Mouse (Mus musculus): ENCODE data around the gene Rbm19. TPM values are rescaled to one million over a fixed set of nuclear protein-coding genes. Genes with fewer than 3 reads are reported as not detected.

Rbm19 gene
- polyA plus RNA-seq, 1 experiment from 2014 or later, result 23.5 TPM

DNA sequence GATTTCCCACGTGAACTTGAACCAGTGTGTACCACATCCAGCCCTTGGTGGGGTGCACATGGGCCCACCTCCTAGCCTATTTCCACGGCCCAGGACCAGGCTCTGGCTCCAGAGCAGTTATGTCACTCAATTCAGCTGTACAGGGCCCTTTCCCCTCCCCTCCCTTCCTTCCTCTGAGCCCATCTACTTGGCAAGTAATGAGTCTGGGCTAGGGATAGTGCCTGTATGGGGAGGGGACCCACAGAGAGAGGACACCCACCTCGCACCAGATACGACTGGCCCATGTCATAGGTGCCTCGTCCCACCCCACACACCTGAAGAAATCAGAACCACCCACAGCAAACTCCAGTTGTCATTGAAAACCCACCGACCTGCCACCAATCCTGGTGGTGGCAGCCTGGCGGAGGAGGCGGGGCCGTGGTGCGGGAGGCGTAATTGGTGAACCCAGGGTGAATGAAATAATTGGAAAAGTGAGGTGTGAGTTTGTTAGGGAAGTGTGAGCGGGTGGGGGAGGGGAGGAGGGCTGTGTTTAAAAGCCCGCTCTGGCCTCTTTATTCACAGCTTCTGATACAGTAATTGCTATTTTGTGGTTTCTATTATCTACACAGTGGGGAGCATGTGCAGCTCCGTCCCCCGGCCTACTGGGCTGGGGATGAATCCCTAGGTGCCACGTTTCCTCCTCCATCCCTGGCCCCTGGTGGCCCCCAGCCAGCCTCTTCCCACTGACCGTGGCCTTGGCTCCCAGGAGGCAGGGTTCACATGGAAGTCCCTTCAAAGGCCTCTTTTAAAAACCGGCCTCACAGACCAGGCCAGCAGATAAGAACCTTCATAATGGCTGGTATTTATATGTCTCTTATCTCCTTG is 55.8 kb downstream of the Rbm19 start:
- peaks cover 8% of the 10 kb centered on the region for H3K4me1 ChIP-seq (ENCODE audit: control insufficient read depth, insufficient read depth, low read length)
- H3K27ac ChIP-seq (ENCODE audit: low read length), result peak overlapping the region; percentile 5
- no peaks in the 10 kb centered on the region for H3K27me3 ChIP-seq (replicated peaks; ENCODE audit: control insufficient read depth, insufficient read depth, low read length)
- H3K9ac ChIP-seq (ENCODE audit: low read depth, low read length), result 0 out of 2 replicates have a peak overlapping the region, but pooled peaks have one; percentile 3
- ATAC-seq, result peak; percentile 85
- peak overlapping the region; percentile 26 for H3K4me2 ChIP-seq (ENCODE audit: low read depth, low read length)
- 0 out of 2 replicates have a peak, but pooled peaks cover 3% of the 10 kb centered on the region for H3K36me3 ChIP-seq (ENCODE audit: control insufficient read depth, insufficient read depth, low read length)
- no peaks in the 10 kb centered on the region for H3K9me3 ChIP-seq (ENCODE audit: control insufficient read depth, low read length)
- WGBS, result 49% methylated on average over 18 of the region's 18 CpGs
- no peak overlapping the region for H3K4me3 ChIP-seq (ENCODE audit: low read length)

GRCm38 (mm10) chr5:120172729-120173101 is 56.5 kb downstream of the Rbm19 start:
- Histone ChIP-seq H3K9me3 (ENCODE audit: control insufficient read depth, low read length) (no peaks in the 10 kb centered on the region), H3K27me3 (replicated peaks; ENCODE audit: control insufficient read depth, insufficient read depth, low read length) (no peaks in the 10 kb centered on the region), H3K4me1 (ENCODE audit: control insufficient read depth, insufficient read depth, low read length) (peaks cover 8% of the 10 kb centered on the region), H3K4me3 (ENCODE audit: low read length) (no peak overlapping the region), H3K27ac (ENCODE audit: low read length) (0 out of 2 replicates have a peak overlapping the region, but pooled peaks have one; percentile 28), H3K36me3 (ENCODE audit: control insufficient read depth, insufficient read depth, low read length) (0 out of 2 replicates have a peak, but pooled peaks cover 3% of the 10 kb centered on the region), H3K9ac (ENCODE audit: low read depth, low read length) (no peak overlapping the region), H3K4me2 (ENCODE audit: low read depth, low read length) (peak overlapping the region; percentile 26)
- ATAC-seq, result peak; percentile 80
- 53% methylated on average over 8 of the region's 8 CpGs for WGBS

- Histone ChIP-seq H3K9ac (ENCODE audit: low read depth, low read length) (no peak overlapping the region), H3K36me3 (ENCODE audit: control insufficient read depth, insufficient read depth, low read length) (0 out of 2 replicates have a peak, but pooled peaks cover 3% of the 10 kb centered on the region), H3K4me2 (ENCODE audit: low read depth, low read length) (no peak overlapping the region), H3K4me3 (ENCODE audit: low read length) (no peak overlapping the region), H3K4me1 (ENCODE audit: control insufficient read depth, insufficient read depth, low read length) (peaks cover 8% of the 10 kb centered on the region), H3K27me3 (replicated peaks; ENCODE audit: control insufficient read depth, insufficient read depth, low read length) (no peaks in the 10 kb centered on the region), H3K9me3 (ENCODE audit: control insufficient read depth, low read length) (no peaks in the 10 kb centered on the region), H3K27ac (ENCODE audit: low read length) (no peak overlapping the region)
- 65% methylated on average over 7 of the region's 7 CpGs for WGBS
- ATAC-seq, result no peak
These were observed 58.1 kb downstream of the Rbm19 start for GRCm38 (mm10) chr5:120174317-120174716.

DNA sequence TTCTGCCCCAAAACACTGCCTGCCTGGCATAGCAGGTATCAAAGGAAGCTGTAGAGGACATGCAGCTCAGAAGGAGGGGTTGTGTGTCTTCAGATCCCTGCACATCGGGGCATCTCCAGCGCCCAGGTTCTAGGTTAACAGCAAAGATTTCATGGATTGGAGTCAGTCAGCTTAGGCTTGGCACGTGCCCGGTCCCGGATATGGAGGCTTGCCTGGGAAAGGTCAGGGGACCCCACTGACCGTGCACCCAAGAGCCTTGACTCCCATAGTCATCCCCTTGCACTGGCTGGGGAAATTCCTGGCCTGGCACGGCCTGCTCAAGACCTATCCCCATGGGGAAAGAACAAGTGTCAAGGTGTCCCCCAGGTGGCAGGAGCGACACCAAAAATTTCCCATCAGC is 59.0 kb downstream of the Rbm19 start:
- Histone ChIP-seq H3K4me2 (ENCODE audit: low read depth, low read length) (no peak overlapping the region), H3K9ac (ENCODE audit: low read depth, low read length) (no peak overlapping the region), H3K27ac (ENCODE audit: low read length) (no peak overlapping the region), H3K4me1 (ENCODE audit: control insufficient read depth, insufficient read depth, low read length) (peaks cover 8% of the 10 kb centered on the region), H3K4me3 (ENCODE audit: low read length) (no peak overlapping the region), H3K36me3 (ENCODE audit: control insufficient read depth, insufficient read depth, low read length) (0 out of 2 replicates have a peak, but pooled peaks cover 6% of the 10 kb centered on the region), H3K9me3 (ENCODE audit: control insufficient read depth, low read length) (no peaks in the 10 kb centered on the region), H3K27me3 (replicated peaks; ENCODE audit: control insufficient read depth, insufficient read depth, low read length) (no peaks in the 10 kb centered on the region)
- no peak for ATAC-seq
- WGBS, result 95% methylated on average over 8 of the region's 8 CpGs

DNA sequence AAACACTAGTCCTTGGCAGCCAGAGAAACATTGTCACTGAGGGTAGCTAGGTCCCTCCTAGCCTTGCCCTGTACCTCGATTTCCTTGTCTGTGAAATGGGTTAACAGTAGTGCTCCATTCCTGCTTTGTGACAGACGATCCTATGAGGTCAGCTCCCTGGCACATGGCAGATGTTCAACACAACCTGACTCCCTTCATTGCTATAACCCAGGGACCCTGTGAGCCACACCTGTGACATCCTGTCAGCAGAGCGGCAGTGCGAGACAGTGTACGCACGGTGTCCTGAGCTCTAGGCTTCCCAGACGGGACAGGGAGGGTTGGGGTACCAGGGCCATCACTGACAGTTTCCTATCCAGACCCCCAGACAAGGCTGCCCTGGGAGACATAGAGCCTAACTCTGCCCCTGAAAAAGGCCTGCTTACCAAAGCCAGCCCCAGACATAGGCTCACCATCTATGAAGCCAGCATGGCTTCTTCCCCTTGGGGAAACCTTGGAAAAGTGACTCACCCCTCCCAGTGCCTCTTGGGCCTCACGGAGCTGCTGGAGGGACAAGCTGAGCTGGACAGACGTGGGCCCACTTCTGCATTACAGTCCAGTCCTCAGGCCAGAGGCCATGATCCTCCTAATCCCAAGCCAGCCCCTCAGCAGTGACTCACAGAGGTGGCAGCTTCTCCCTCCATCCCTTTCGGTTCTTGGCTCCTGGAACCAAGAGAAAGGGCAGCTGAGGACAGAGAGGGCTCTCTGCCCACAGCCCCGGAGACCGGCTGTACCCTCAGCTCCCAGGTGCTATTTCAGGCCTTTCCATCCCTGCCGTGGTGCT is 60.2 kb downstream of the Rbm19 start:
- 90% methylated on average over 13 of the region's 13 CpGs for WGBS
- Histone ChIP-seq H3K4me1 (ENCODE audit: control insufficient read depth, insufficient read depth, low read length) (peaks cover 8% of the 10 kb centered on the region), H3K9ac (ENCODE audit: low read depth, low read length) (no peak overlapping the region), H3K36me3 (ENCODE audit: control insufficient read depth, insufficient read depth, low read length) (peaks cover 10% of the 10 kb centered on the region; the same call in 1 of the 2 replicates), H3K4me3 (ENCODE audit: low read length) (no peak overlapping the region), H3K27ac (ENCODE audit: low read length) (no peak overlapping the region), H3K4me2 (ENCODE audit: low read depth, low read length) (no peak overlapping the region), H3K9me3 (ENCODE audit: control insufficient read depth, low read length) (no peaks in the 10 kb centered on the region), H3K27me3 (replicated peaks; ENCODE audit: control insufficient read depth, insufficient read depth, low read length) (no peaks in the 10 kb centered on the region)
- ATAC-seq, result no peak

DNA sequence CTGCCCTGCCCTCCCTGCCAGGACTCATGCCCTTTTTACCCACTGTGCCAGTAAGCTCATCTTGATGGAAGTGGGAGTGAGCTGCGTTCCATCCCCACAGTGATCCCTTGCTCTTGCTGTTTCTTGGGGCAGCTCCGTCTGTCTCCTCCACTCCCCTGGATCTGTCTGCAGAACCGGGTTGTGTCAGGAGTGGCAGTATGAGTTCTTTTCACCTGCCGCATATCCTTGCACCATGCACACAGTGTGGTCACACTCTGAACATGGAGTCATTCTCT is 60.7 kb downstream of the Rbm19 start:
- Histone ChIP-seq H3K9ac (ENCODE audit: low read depth, low read length) (no peak overlapping the region), H3K4me1 (ENCODE audit: control insufficient read depth, insufficient read depth, low read length) (peaks cover 4% of the 10 kb centered on the region), H3K4me2 (ENCODE audit: low read depth, low read length) (no peak overlapping the region), H3K9me3 (ENCODE audit: control insufficient read depth, low read length) (no peaks in the 10 kb centered on the region), H3K36me3 (ENCODE audit: control insufficient read depth, insufficient read depth, low read length) (peaks cover 10% of the 10 kb centered on the region; the same call in 1 of the 2 replicates), H3K27ac (ENCODE audit: low read length) (no peak overlapping the region), H3K4me3 (ENCODE audit: low read length) (no peak overlapping the region), H3K27me3 (replicated peaks; ENCODE audit: control insufficient read depth, insufficient read depth, low read length) (no peaks in the 10 kb centered on the region)
- ATAC-seq, result no peak
- 96% methylated on average over 4 of the region's 4 CpGs for WGBS

- WGBS, result 90% methylated on average over 11 of the region's 11 CpGs
These were observed 63.8 kb downstream of the Rbm19 start for GRCm38 (mm10) chr5:120180102-120180501.

GRCm38 (mm10) chr5:120181384-120181783 is 65.1 kb downstream of the Rbm19 start:
- Histone ChIP-seq H3K4me1 (ENCODE audit: control insufficient read depth, insufficient read depth, low read length) (no peaks in the 10 kb centered on the region), H3K9me3 (ENCODE audit: control insufficient read depth, low read length) (no peaks in the 10 kb centered on the region), H3K27me3 (replicated peaks; ENCODE audit: control insufficient read depth, insufficient read depth, low read length) (no peaks in the 10 kb centered on the region), H3K4me3 (ENCODE audit: low read length) (no peak overlapping the region), H3K27ac (ENCODE audit: low read length) (no peak overlapping the region), H3K9ac (ENCODE audit: low read depth, low read length) (no peak overlapping the region), H3K36me3 (ENCODE audit: control insufficient read depth, insufficient read depth, low read length) (peaks cover 7% of the 10 kb centered on the region; the same call in 1 of the 2 replicates), H3K4me2 (ENCODE audit: low read depth, low read length) (no peak overlapping the region)
- 78% methylated on average over 4 of the region's 4 CpGs for WGBS
- no peak for ATAC-seq

More at GRCm38 (mm10) chr5:120180102-120180501, 63.8 kb downstream of the Rbm19 start:
- H3K36me3 ChIP-seq (ENCODE audit: control insufficient read depth, insufficient read depth, low read length), result peaks cover 10% of the 10 kb centered on the region; the same call in 1 of the 2 replicates
- no peak overlapping the region for H3K4me3 ChIP-seq (ENCODE audit: low read length)
- H3K4me2 ChIP-seq (ENCODE audit: low read depth, low read length), result no peak overlapping the region
- ATAC-seq, result no peak
- no peaks in the 10 kb centered on the region for H3K4me1 ChIP-seq (ENCODE audit: control insufficient read depth, insufficient read depth, low read length)
- H3K9me3 ChIP-seq (ENCODE audit: control insufficient read depth, low read length), result no peaks in the 10 kb centered on the region
- H3K9ac ChIP-seq (ENCODE audit: low read depth, low read length), result no peak overlapping the region
- no peaks in the 10 kb centered on the region for H3K27me3 ChIP-seq (replicated peaks; ENCODE audit: control insufficient read depth, insufficient read depth, low read length)
- H3K27ac ChIP-seq (ENCODE audit: low read length), result no peak overlapping the region

DNA sequence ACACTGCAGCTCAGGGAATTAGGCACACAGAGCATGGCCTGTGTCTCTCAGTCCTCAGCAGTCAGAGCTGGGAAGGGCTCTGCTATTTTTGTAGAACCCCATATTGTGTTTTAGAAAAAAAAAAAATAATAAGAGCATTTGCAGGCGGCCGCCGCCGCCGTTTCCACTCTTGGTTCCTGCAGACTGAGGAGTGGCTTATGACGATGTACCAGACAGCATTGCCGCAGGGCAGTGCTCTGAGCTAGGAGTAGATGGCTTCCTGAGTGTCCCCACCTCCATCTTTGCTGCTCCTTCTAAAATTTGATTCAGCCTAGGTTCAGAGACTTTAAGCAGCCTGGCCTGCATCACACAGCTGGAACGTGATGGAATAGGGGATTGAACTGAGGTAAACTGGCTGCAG is 67.1 kb downstream of the Rbm19 start:
- Histone ChIP-seq H3K27ac (ENCODE audit: low read length) (no peak overlapping the region), H3K9me3 (ENCODE audit: control insufficient read depth, low read length) (no peaks in the 10 kb centered on the region), H3K9ac (ENCODE audit: low read depth, low read length) (no peak overlapping the region), H3K36me3 (ENCODE audit: control insufficient read depth, insufficient read depth, low read length) (peaks cover 7% of the 10 kb centered on the region; the same call in 1 of the 2 replicates), H3K4me3 (ENCODE audit: low read length) (no peak overlapping the region), H3K27me3 (replicated peaks; ENCODE audit: control insufficient read depth, insufficient read depth, low read length) (no peaks in the 10 kb centered on the region), H3K4me1 (ENCODE audit: control insufficient read depth, insufficient read depth, low read length) (no peaks in the 10 kb centered on the region), H3K4me2 (ENCODE audit: low read depth, low read length) (no peak overlapping the region)
- ATAC-seq, result no peak
- WGBS, result 77% methylated on average over 8 of the region's 8 CpGs
